ENCODE assay signal across 24 mouse cellular contexts in genomic region chr11:54932540-54932939, GRCm38 (mm10).
"Had no signal": no experiment of that assay in that cellular context is flagged by ENCODE, and none has a peak within 500 bp of the region (broad histone marks: within the 10 kb centered on the region; RNA-seq: fewer than 3 reads in every experiment).

No protein-coding gene starts in this region.

- DNase-seq: cerebellum, adult 9-11 months; cerebellum, postnatal 10 days; cerebellum, postnatal 14 days; cerebellum, postnatal 25 days; cerebellum, postnatal 36 days; embryo, embryonic 11 days; forebrain, postnatal 0 days; gastrocnemius, adult 2 months; gastrocnemius, postnatal 10 days; gastrocnemius, postnatal 14 days; gastrocnemius, postnatal 25 days; gastrocnemius, postnatal 36 days; heart, adult 18-20 months; heart, adult 2 months had no signal

- H3K4me3 ChIP-seq: embryonic facial prominence, embryonic 10.5 days; embryonic facial prominence, embryonic 12.5 days; embryonic facial prominence, embryonic 13.5 days; embryonic facial prominence, embryonic 15.5 days; erythroblast, embryonic 14.5 days; forebrain, embryonic 10.5 days; forebrain, embryonic 12.5 days; forebrain, embryonic 13.5 days; forebrain, embryonic 15.5 days; gastrocnemius, adult 2 months; heart, adult 2 months; heart, embryonic 10.5 days had no signal

- H3K27ac ChIP-seq: embryonic facial prominence, embryonic 10.5 days; embryonic facial prominence, embryonic 12.5 days; embryonic facial prominence, embryonic 13.5 days; embryonic facial prominence, embryonic 15.5 days; forebrain, embryonic 10.5 days; forebrain, embryonic 12.5 days; forebrain, embryonic 13.5 days; forebrain, embryonic 15.5 days; gastrocnemius, adult 2 months; heart, adult 2 months; heart, embryonic 10.5 days had no signal
